Mouse (Mus musculus) frontal cortex, adult 2 months (tissue): ENCODE measurements around the gene Gm44502. TPM values are rescaled to one million over a fixed set of nuclear protein-coding genes. Genes with fewer than 3 reads are reported as not detected.

Experiments
- polyA plus RNA-seq: library from polyadenylated mRNA; depleted of rRNA; stranded (reverse); fragments of >200 nt; gene quantifications from 2 replicates; pipeline ENCODE4 v1.2.3, GENCODE M21; 2012; rRNA removed

Gm44502 gene
- polyA plus RNA-seq, 1 experiment = 0.28 TPM

Other genes starting within 250 kb of the Gm44502 start
- 65.8 and 72.5 TPM in 2 replicates for gene Plxnb2, start 248.9 kb downstream of the Gm44502 start, polyA plus RNA-seq
- 143 and 146 TPM in 2 replicates for gene Dennd6b, start 233.2 kb downstream of the Gm44502 start, polyA plus RNA-seq
- gene Ppp6r2, start 218.1 kb downstream of the Gm44502 start, polyA plus RNA-seq = 125 and 147 TPM in 2 replicates
- gene Sbf1, start 114.4 kb downstream of the Gm44502 start, polyA plus RNA-seq = 212 and 221 TPM in 2 replicates
- not detected in 2 replicates for gene Adm2, start 107.0 kb downstream of the Gm44502 start, polyA plus RNA-seq
- not detected in 2 replicates for gene Miox, start 95.3 kb downstream of the Gm44502 start, polyA plus RNA-seq
- 14.7 and 15.8 TPM in 2 replicates for gene Lmf2, start 74.0 kb downstream of the Gm44502 start, polyA plus RNA-seq
- gene Ncaph2, start 74.0 kb downstream of the Gm44502 start, polyA plus RNA-seq = 101 and 112 TPM in 2 replicates
- 30.0 and 30.5 TPM in 2 replicates for gene Sco2, start 55.9 kb downstream of the Gm44502 start, polyA plus RNA-seq
- gene Tymp, start 52.7 kb downstream of the Gm44502 start, polyA plus RNA-seq = 3.3 TPM in 2 replicates
- gene Odf3b, start 50.4 kb downstream of the Gm44502 start, polyA plus RNA-seq = 2.4 and 3.8 TPM in 2 replicates
- gene Klhdc7b, start 44.8 kb downstream of the Gm44502 start, polyA plus RNA-seq = 0.16 and 0.25 TPM in 2 replicates
- gene Syce3, start 19.2 kb downstream of the Gm44502 start, polyA plus RNA-seq = 0.48 TPM in 1 of 2 replicates, not detected in the other
- 2.0 and 2.9 TPM in 2 replicates for gene Cpt1b, start 3.8 kb downstream of the Gm44502 start, polyA plus RNA-seq
- 3.2 and 3.8 TPM in 2 replicates for gene C730034F03Rik, start 107 bp downstream of the Gm44502 start, polyA plus RNA-seq
- 66.1 and 70.7 TPM in 2 replicates for gene Chkb, start 212 bp upstream of the Gm44502 start, polyA plus RNA-seq
- gene Mapk8ip2, start 24.2 kb upstream of the Gm44502 start, polyA plus RNA-seq = 123 and 134 TPM in 2 replicates
- 29.6 and 34.9 TPM in 2 replicates for gene Arsa, start 47.7 kb upstream of the Gm44502 start, polyA plus RNA-seq
- 76.4 and 84.0 TPM in 2 replicates for gene Shank3, start 69.9 kb upstream of the Gm44502 start, polyA plus RNA-seq
- gene Acr, start 138.6 kb upstream of the Gm44502 start, polyA plus RNA-seq = 4.2 TPM in 2 replicates
- gene Rabl2, start 162.2 kb upstream of the Gm44502 start, polyA plus RNA-seq = 74.5 and 82.6 TPM in 2 replicates